Mouse (Mus musculus): ENCODE measurements around the gene Upk2.
"Not testable (repeated sequence)": the region's sequence is repeated elsewhere in the genome, so short reads cannot be mapped to it uniquely, and the experiment has no call there.

Gene Upk2

DNA sequence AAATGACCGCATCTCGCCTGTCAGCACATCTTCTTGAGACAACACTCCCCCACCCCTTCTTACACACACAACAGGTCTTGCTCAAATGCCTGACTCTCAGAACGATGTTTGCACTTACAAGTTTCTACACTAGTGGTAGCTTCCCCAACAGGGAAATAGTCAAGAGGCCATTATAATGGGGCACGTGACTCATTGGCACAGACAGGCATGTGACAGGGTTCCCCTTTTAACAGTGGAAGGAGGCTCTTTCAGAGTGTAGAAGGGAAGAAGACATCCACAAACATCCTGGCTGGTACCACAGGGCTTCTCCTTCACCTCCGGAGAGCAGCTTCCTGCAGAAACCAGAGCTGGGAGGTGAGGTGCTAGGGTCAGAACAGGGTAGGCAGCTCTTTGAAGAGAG lies 7.2 kb upstream of the Upk2 start:
- DNase-seq = no peak

DNA sequence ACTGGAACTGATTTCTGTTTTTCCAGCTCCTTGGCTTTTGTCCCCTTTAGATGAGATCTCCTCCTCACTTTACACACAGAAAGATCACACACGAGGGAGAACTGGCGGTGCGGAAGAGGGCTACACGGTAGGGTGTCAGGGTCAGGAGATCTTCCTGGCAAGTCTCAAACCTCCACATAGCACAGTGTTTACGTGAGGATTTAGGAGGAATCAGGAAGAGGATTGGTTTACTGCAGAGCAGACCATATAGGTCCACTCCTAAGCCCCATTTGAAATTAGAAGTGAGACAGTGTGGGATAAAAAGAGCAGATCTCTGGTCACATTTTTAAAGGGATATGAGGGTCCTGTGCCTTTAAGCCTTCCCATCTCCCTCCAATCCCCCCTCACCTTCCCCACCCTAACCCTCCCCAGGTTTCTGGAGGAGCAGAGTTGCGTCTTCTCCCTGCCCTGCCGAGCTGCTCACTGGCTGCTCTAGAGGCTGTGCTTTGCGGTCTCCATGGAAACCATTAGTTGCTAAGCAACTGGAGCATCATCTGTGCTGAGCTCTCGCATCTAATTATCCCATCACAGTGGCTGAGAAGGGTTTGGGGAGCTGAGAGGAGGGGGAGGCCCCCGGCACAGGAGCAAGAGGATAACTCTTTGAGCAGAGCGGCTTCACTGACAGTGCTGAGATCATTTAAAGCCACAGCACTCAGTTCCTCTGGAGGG lies 2.4 kb upstream of the Upk2 start:
- peak; percentile 93 for DNase-seq

DNA sequence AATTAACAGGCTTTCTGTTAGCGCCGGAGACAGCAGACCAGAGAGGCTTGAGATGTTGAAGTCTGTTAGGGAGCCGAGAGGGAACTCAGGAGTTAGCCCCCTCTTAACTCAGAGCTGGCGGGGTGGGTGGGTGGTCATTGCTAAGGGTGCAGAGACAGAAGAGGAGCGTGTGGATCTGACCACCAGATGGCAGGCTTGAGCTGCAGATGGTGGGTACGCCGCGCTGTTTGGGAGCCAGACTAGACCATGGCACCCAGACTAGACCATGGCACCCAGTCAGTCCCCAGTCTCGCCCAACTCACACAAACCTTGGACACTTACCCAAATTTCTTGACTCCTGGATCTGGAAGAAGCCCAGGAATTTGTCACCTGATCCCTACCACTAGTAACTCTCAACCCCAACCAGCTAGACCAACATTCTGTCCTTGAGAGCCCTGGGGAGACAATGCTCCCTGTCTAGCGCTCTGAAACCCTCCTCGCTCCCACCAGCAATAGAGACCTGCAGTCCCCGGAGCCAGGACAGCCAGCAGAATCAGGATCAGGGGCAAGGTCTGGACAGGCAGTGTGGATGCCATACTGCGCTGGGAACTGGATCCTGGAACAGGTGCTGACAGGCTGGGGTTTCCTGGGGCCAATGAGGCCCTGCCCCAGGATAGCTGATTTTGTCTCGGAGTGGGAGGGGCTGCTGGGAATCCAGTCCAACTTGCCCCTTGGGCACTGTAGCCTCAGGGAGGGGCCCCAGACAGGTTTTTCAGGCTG lies 465 bp downstream of the Upk2 start:
- peak; percentile 96 to 98 for DNase-seq

GRCm38 (mm10) chr9:44450387-44450786 lies 4.4 kb downstream of the Upk2 start:
- peak; percentile 27 to 42 for DNase-seq

DNA sequence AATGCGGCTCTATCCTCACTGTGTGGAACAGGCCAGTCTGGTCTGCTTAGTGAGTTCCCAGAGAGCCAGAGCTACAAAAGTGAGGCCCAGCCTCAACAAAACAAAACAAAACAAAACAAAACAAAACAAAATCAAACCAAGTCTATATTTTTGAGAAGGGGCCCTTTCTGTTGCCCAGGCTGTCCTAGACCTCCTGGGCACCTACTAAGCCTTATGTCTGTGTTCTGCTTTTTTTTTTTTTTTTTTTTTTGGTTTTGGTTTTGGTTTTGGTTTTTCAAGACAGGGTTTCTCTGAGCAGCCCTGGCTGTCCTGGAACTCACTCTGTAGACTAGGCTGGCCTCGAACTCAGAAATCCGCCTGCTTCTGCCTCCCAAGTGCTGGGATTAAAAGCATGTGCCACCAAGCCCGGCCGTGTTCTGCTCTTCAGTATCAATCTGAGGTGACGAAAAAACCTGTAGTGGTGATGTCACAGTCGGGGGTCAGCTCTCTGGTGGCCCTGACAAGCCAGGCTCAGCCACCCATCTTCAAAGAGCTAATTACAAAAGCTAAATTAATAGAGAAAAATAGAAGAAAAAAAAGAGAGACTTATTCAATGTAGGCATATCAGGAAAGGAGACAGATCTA lies 10.3 kb downstream of the Upk2 start:
- not testable (repeated sequence) for DNase-seq

DNA sequence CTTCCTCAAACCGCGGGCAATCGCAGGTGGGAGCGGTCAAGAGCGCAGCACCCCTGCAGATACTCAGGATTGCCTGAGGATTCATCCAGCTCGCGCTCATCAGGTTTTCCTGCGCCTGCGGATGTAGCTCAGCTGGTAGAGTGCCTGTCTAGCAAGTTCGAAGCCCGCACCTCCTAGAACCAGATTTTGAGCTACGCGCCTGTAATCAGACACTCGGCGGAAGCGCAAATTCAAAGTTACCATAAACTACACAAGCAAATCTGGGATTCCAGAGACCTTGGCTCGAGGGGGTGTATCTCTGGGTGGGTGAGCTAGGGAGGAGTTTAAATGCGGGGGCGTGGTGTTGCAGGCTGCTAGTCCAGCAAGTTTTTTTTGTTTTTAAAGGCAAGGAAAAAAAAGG lies 13.8 kb downstream of the Upk2 start, which contains the start of gene Foxr1:
TSS of gene Foxr1 (minus strand) at position 176 of the 400 bp plus-strand sequence.
- no peak for DNase-seq

- DNase-seq = no peak
Observed at GRCm38 (mm10) chr9:44435747-44436146, 19.0 kb downstream of the Upk2 start.

GRCm38 (mm10) chr9:44432577-44433185 lies 22.1 kb downstream of the Upk2 start:
- no peak for DNase-seq

DNA sequence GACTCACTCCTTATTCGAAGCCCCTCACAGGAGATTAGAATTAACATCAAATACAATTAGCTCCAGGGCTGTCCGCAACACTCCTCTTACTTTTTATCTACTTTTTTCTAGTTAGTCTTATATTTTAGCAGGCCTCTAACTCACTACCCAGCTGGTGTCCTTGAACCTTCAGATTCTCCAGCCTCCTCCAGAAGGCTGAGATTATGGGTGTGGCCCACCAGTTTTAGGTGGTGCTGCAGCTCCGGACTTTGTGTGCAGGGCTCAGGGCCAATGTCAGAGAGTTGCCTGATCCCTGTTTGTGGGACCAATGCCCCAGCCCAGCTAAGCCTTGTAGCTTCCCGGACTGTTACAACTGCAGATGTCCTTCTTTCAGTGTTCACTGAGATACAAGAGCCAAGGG lies 31.2 kb downstream of the Upk2 start:
- no peak for DNase-seq

DNA sequence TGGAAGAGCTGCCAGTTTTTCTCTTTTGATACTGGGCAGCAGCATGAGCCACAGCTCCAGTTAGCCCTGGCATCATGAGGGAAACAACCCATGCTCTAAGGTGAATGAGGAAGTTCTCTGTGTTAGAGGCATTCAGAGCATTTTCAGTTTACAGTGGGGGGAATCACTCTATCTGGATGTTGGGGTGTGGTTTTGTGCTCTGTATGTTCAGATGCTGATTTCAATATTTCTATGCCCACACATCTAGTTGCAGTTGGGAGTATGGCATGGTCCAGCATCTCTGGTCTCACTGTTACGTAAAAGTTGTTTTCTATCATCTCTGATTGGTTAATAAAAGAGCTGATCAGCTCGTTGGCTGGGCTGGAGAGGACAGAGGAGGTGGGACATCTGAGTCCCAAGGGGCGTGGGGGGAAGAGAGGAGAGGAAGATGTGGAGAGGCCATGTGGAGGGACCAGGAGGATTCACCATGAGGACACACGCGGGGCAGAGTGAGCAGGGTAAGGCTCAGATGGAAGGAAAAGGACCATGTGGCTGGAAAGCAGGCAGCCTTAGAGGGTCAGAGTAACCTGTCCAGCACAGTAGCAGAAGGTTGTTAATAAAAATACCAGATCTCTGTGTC lies 34.4 kb downstream of the Upk2 start:
- DNase-seq = no peak

DNA sequence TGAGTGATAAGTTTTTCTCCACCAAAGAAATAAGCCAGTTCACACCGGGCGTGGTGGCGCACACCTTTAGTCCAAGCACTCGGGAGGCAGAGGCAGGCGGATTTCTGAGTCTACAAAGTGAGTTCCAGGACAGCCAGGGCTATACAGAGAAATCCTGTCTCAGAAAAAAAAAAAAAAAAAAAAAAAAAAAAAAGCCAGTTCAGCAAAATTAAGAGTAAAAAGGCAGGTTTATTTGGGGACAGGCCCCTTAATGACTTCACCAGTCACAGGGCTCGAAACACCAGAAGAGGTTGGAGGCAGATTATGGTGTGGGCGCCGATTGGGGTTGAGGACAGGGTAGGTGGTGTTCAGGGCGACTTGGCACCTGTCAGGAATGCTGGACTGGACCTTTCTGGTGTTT lies 35.0 kb downstream of the Upk2 start:
- DNase-seq = not testable (repeated sequence)

DNA sequence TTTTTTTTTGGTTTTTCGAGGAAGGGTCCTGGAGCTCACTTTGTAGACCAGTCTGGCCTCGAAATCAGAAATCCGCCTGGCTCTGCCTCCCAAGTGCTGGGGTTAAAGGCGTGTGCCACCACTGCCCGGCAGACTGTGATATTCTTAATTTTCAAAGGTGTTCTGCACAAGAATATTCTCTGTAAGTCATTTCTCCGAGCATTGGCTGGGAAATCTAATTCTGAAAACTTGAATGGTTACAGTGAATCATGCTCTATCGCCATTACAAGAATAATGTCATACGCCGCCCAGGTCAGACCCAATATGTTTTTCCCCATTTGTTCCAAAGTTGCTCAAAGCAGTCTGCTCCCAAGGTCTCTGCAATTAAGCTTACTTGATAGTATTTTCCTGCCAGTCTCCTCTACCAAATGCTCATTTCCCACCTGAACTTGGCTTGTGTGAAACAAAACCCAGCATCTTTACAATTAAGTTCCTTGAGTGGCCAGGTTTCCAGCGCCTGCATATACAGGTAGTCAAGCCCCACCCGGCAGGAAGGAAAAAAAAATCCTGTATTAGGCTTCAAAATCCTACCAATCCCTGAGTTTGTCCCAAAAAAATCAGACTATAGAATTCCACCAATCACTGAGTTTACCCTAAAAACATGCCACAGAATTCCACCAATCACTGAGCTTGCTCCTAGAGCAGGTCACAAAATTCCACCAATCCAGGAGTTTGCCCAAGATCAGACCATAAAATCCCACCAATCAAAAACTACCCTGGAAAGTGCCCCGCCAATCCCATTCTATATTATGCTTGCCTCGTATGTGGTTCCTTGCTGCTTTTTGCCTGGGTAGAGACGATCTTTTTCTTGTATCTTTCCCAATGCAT lies 36.0 kb downstream of the Upk2 start, which contains the start of gene Ccdc84:
TSS of gene Ccdc84 (minus strand) at position 51 of the 867 bp plus-strand sequence.
- no peak for DNase-seq

DNA sequence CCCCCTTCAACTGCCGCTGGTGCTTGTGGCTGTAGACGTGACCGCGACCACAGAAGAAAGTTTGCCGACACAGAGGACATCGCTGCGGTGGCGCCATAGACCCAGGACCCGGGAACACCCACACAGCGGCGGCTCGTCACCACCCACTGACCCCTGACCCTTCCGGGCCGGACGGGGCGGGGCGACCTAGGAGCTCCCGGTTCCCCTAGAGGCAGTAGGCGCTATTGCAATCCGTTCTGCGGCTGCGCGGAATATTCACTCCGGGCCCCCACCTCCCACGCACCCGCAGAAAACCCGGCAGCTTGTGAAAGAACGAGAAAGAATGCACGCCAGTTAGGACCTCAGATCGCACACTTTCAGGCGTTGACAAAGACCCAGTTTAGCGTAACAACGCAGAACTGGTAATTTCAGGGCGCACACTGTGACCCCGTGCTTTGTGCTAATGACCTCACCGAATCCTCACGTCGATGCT lies 36.8 kb downstream of the Upk2 start:
- DNase-seq = peak; percentile 98 to 99

- no peak for DNase-seq
Observed at GRCm38 (mm10) chr9:44417156-44417891, 37.5 kb downstream of the Upk2 start.

GRCm38 (mm10) chr9:44412781-44413180 lies 42.0 kb downstream of the Upk2 start:
- no peak for DNase-seq

DNA sequence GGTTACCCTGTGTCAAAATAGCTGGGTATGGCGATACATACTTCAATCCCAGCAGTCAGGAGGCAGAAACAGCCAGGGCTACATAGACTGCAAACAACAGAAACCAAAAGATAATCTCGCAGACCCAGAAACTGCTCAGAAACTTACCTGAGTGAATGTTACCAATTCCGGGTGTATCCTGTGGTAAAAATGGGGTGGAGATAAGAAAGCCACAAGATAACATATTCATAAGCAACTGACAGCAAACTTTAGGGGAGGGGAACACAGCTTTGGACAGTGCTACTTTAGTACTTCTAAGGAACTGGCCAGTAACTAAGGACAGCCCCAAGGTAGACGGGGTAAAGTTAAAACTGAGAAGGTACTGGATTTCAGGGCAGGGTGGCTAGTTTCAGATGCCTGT lies 42.5 kb downstream of the Upk2 start:
- no peak for DNase-seq

- no peak for DNase-seq
Observed at GRCm38 (mm10) chr9:44411601-44412130, 43.1 kb downstream of the Upk2 start.

DNA sequence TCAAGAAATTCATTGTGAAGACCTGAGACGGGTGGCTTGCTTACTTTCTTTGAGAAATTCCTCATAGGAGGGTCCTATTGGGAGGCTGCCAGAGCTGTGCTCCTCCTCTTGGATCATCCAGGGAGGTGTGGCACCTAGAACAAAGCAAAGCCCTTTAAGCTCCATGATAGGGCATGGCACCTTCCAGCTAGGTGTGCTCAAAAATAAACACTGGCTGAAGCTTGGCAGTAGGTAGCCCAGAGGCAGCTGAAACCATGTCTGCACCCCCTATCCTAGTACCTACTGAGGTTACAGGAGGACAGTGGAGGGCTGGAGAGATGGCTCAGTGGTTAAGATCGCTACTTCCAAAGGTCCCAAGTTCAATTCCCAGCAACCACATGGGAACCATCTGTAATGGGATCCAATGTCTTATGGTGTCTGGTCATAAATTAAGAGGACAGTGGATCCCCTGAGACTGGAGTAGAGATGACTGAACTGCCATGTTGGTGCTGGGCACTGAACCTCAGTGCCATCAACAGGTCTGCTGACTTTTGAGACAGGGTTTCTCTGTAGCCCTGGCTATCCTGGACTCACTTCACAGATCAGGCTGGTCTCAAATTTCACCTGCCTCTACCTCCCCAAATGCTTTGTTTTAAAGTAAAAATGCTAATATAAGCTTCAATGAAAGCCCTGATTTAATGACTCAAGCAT lies 44.0 kb downstream of the Upk2 start:
- peak in 1 of 2 experiments; percentile 23 for DNase-seq

- not testable (repeated sequence) for DNase-seq
Observed at GRCm38 (mm10) chr9:44408693-44409092, 46.1 kb downstream of the Upk2 start.

DNA sequence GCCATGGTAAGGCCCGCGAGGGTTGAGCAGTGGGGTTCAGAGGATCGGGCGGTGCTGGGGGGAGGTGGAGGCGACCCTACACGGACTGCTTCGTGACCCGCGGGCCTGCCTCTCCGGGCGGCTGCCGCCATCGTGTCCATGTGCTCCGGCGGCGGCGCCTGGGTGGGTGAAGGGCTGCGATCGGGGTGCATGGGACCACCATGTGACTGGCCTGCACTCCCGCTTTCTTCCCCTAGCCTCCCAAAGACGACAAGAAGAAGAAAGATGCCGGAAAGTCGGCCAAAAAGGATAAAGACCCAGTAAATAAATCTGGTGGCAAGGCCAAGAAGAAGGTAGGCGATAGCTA lies 47.1 kb downstream of the Upk2 start:
- no peak for DNase-seq
